In genomic region chr6:122340349-122341000, GRCm38 (mm10) we compare ENCODE assay signal across 8 mouse cellular contexts. TPM values are rescaled to one million over a fixed set of nuclear protein-coding genes. Genes with fewer than 3 reads are reported as not detected.
DNase-seq lines count a peak whose midpoint lies in the region; ATAC-seq and TF ChIP-seq lines count a peak whose summit lies in the region.

Phc1 (minus strand) TSS chr6:122340561.

- H3K4me1 ChIP-seq in forebrain, embryonic 13.5 days, result peaks cover 29% of the 10 kb centered on the region
- H3K4me1 ChIP-seq in hindbrain, embryonic 11.5 days (replicated peaks; ENCODE audit: control insufficient read depth, insufficient read depth, low read length), result no peaks in the 10 kb centered on the region; the same call in 1 of the 2 replicates
- peaks cover 18% of the 10 kb centered on the region; the same call in 1 of the 2 replicates for H3K4me1 ChIP-seq in limb, embryonic 15.5 days

- under 1% methylated on average over 17 of the region's 17 CpGs for WGBS in forebrain, embryonic 13.5 days
- WGBS in hindbrain, embryonic 11.5 days, result under 1% methylated on average over 17 of the region's 17 CpGs
- WGBS in limb, embryonic 15.5 days, result under 1% methylated on average over 17 of the region's 17 CpGs

- DNase-seq in left cerebral cortex, adult 2 months (ENCODE audit: extremely low spot score in 1 of 2, low spot score in 2 of 2), result no peak
- no peak for DNase-seq in left cerebral cortex, adult 9 months (ENCODE audit: low spot score in 2 of 2)
- DNase-seq in hindbrain, embryonic 11.5 days (ENCODE audit: low spot score), result peak; percentile 80
- peak; percentile 18 to 44 for DNase-seq in natural killer cell, adult 2 months (ENCODE audit: low spot score in 2 of 2)
- no peak for DNase-seq in ovary, postnatal 36 days (ENCODE audit: low spot score)

- no peaks in the 10 kb centered on the region for H3K9me3 ChIP-seq in forebrain, embryonic 13.5 days (replicated peaks)
- no peaks in the 10 kb centered on the region for H3K9me3 ChIP-seq in hindbrain, embryonic 11.5 days (ENCODE audit: control insufficient read depth, low read length)
- no peaks in the 10 kb centered on the region for H3K9me3 ChIP-seq in limb, embryonic 15.5 days

- no peak for TF ChIP-seq CTCF in left cerebral cortex, adult 2 months (IDR thresholded peaks at IDR 0.05)

- peaks cover 11% of the 10 kb centered on the region for H3K36me3 ChIP-seq in forebrain, embryonic 13.5 days (ENCODE audit: poor library complexity, severe bottlenecking)
- H3K36me3 ChIP-seq in hindbrain, embryonic 11.5 days (ENCODE audit: control insufficient read depth, insufficient read depth, low read length), result no peaks in the 10 kb centered on the region
- peaks cover 4% of the 10 kb centered on the region; the same call in 1 of the 2 replicates for H3K36me3 ChIP-seq in limb, embryonic 15.5 days

- H3K9ac ChIP-seq in forebrain, embryonic 13.5 days, result peak within 1 kb of the TSS; percentile 84
- peak within 1 kb of the TSS; percentile 82 for H3K9ac ChIP-seq in hindbrain, embryonic 11.5 days (ENCODE audit: low read depth, low read length)
- H3K9ac ChIP-seq in limb, embryonic 15.5 days, result peak within 1 kb of the TSS; percentile 59

- peak within 1 kb of the TSS; percentile 74 for H3K4me2 ChIP-seq in forebrain, embryonic 13.5 days
- peak within 1 kb of the TSS; percentile 59 for H3K4me2 ChIP-seq in hindbrain, embryonic 11.5 days (replicated peaks; ENCODE audit: low read depth, low read length)
- H3K4me2 ChIP-seq in limb, embryonic 15.5 days, result peak within 1 kb of the TSS; percentile 63

- peak; percentile 33 for ATAC-seq in activated CD4-positive, CD25-positive, alpha-beta regulatory T cell, adult 4 months
- peak; percentile 59 for ATAC-seq in forebrain, embryonic 13.5 days
- peak; percentile 65 for ATAC-seq in hindbrain, embryonic 11.5 days (ENCODE audit: low FRiP score)
- ATAC-seq in limb, embryonic 15.5 days (ENCODE audit: insufficient number of reproducible peaks, low FRiP score, low TSS enrichment, low read depth), result no peak

- intact Hi-C loops in left cerebral cortex, adult 2 months (cut with DNase I), result no loop called here

- peak within 1 kb of the TSS; percentile 86 for H3K4me3 ChIP-seq in left cerebral cortex, adult 2 months
- peak within 1 kb of the TSS; percentile 74 for H3K4me3 ChIP-seq in forebrain, embryonic 13.5 days
- H3K4me3 ChIP-seq in hindbrain, embryonic 11.5 days (ENCODE audit: low read depth, low read length), result peak within 1 kb of the TSS; percentile 81
- H3K4me3 ChIP-seq in limb, embryonic 15.5 days, result peak within 1 kb of the TSS; percentile 73

- no peaks in the 10 kb centered on the region for H3K27me3 ChIP-seq in forebrain, embryonic 13.5 days
- H3K27me3 ChIP-seq in hindbrain, embryonic 11.5 days (ENCODE audit: control insufficient read depth, insufficient read depth, low read length), result no peaks in the 10 kb centered on the region
- H3K27me3 ChIP-seq in limb, embryonic 15.5 days, result no peaks in the 10 kb centered on the region

- H3K27ac ChIP-seq in left cerebral cortex, adult 2 months, result peak within 1 kb of the TSS; percentile 89
- H3K27ac ChIP-seq in forebrain, embryonic 13.5 days, result peak within 1 kb of the TSS; percentile 98
- peak within 1 kb of the TSS; percentile 95 for H3K27ac ChIP-seq in hindbrain, embryonic 11.5 days (ENCODE audit: low read depth, low read length)
- H3K27ac ChIP-seq in limb, embryonic 15.5 days, result peak within 1 kb of the TSS; percentile 96

RNA-seq across cellular contexts. Expression of gene Phc1, which starts in this region (rescaled TPM):
- total RNA-seq in left cerebral cortex, adult 2 months (2021), result 10 to 100 TPM; 57.9 to 64.0 TPM
- polyA plus RNA-seq in activated CD4-positive, CD25-positive, alpha-beta regulatory T cell, adult 4 months (2017; shearing (Covaris generic)), result 1 to 10 TPM; 4.9 to 7.7 TPM
- polyA plus RNA-seq in forebrain, embryonic 13.5 days (2015; fragmentation: Nextera tagmentation; extraction: Ambion mirVana), result 29.9 and 33.0 TPM in 2 replicates
- polyA plus RNA-seq in hindbrain, embryonic 11.5 days (2014; fragmentation: Nextera tagmentation; extraction: Ambion mirVana), result 33.6 and 36.7 TPM in 2 replicates
- polyA plus RNA-seq in limb, embryonic 15.5 days (2015; fragmentation: Nextera tagmentation; extraction: Ambion mirVana), result 15.7 and 16.8 TPM in 2 replicates

Comparison
In these comparisons a context has a peak if more than half of its experiments do, and no peak if none do; other contexts are left out.
1. DNase-seq: peak in hindbrain, embryonic 11.5 days (single experiment) and natural killer cell, adult 2 months (2 of 2); none in left cerebral cortex, adult 2 months (0 of 2), left cerebral cortex, adult 9 months (0 of 2) and ovary, postnatal 36 days (single experiment).
2. Peak in every context shown above with its lines, with median percentiles within 50 percentile points of each other: H3K27ac ChIP-seq, H3K4me3 ChIP-seq, H3K4me2 ChIP-seq and H3K9ac ChIP-seq.